Mouse (Mus musculus): Measurements from ENCODE around the gene Med18.

- TF ChIP-seq EP300 (IDR thresholded peaks at IDR 0.05; ENCODE audit: insufficient read depth, low read depth, low read length): no peak
- TF ChIP-seq CTCF (IDR thresholded peaks at IDR 0.05): no peak
- TF ChIP-seq POLR2A (IDR thresholded peaks at IDR 0.05; ENCODE audit: insufficient read depth, low read depth, low read length): no peak
Measured at GRCm38 (mm10) chr4:132494271-132494918, 30.7 kb upstream of the Med18 start.
